Mouse (Mus musculus) activated CD4-positive, CD25-positive, alpha-beta regulatory T cell, adult 4 months (primary cell): ENCODE measurements around the gene Upk2. TPM values are rescaled to one million over a fixed set of nuclear protein-coding genes. Genes with fewer than 3 reads are reported as not detected.

Experiments
- ATAC-seq: one replicate; pipeline ENCODE4 v1.8.0; 2017
- polyA plus RNA-seq, 2 experiments: library from polyadenylated mRNA; unstranded; fragments of 100-300 nt; shearing (Covaris generic); gene quantifications; one replicate each; pipeline ENCODE4 v1.2.1; 2017

Gene Upk2
- polyA plus RNA-seq, 2 experiments from 2014 or later = not detected

DNA sequence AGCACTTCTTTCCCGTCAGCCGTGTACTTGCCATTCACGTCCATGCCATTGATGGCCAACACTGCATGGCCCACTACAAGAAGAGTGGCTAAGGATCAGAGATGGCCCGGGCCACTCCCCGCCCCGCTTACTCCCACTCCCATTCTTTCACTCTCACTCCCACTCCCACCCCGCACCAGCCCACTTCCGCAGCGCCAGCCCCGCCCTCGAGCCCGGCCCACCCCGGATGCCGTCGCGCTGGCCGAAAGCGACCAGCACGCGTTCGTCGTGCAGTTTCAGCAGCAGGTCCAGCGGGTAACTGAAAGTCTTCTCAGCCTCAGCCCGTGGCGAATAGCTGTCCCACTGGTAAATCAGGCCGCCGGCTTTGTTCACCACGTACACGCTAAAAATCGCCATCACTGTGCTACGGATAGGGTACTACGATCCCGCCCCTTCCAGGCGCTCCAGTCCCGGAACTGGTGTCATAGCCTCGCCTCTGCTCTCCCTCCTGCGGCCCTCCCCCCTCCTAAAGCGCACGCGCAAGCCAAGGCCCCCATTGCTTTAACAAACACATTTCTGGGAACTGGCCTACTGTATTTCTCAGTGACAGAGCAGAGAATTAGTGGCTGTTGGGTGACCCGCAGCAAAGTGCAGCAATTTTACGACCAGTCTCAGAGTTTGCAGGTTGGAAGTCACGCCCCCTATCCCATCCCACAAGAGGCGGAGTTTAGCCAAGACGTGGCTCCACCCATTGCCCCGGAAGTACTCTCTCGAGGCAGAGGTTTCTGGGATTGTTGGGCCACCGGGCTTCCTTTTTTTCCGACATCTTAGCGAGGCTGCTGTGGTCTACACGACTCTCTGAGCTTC is 47.6 kb downstream of the Upk2 start, which contains the start of the genes Rps25 and Trappc4:
Gene Rps25 (plus strand): TSS at position 234 of the 846 bp plus-strand sequence.
Gene Trappc4 (minus strand): TSS at position 695 of the 846 bp plus-strand sequence.
- peak; percentile 93 for ATAC-seq

GRCm38 (mm10) chr9:44405011-44405410 is 49.8 kb downstream of the Upk2 start:
- ATAC-seq = no peak

Other genes with a start within 250 kb of the Upk2 start
- gene Cbl, start 220.9 kb downstream of the Upk2 start, polyA plus RNA-seq = 10 to 100 TPM; 22.8 to 25.0 TPM
- gene Ccdc153, start 214.3 kb downstream of the Upk2 start, polyA plus RNA-seq = not detected
- under 1 TPM in 1 of 2 experiments, not detected in 1; 0.30 TPM for gene Pdzd3, start 203.5 kb downstream of the Upk2 start, polyA plus RNA-seq
- 1 to 10 TPM; 2.8 to 6.0 TPM for gene Nlrx1, start 186.4 kb downstream of the Upk2 start, polyA plus RNA-seq
- gene Abcg4, start 166.4 kb downstream of the Upk2 start, polyA plus RNA-seq = not detected
- 10 to 100 TPM; 18.1 to 21.7 TPM for gene Hinfp, start 149.3 kb downstream of the Upk2 start, polyA plus RNA-seq
- 1 to 10 TPM; 4.3 to 5.3 TPM for gene C2cd2l, start 134.7 kb downstream of the Upk2 start, polyA plus RNA-seq
- gene Dpagt1, start 129.0 kb downstream of the Upk2 start, polyA plus RNA-seq = 10 to 100 TPM; 16.5 to 18.0 TPM
- 10 to 100 TPM; 29.0 to 36.5 TPM for gene H2afx, start 120.3 kb downstream of the Upk2 start, polyA plus RNA-seq
- 10 to 100 TPM; 27.6 to 33.4 TPM for gene Hmbs, start 110.7 kb downstream of the Upk2 start, polyA plus RNA-seq
- gene Vps11, start 93.3 kb downstream of the Upk2 start, polyA plus RNA-seq = 10 to 100 TPM; 21.5 to 40.8 TPM
- 10 to 100 TPM; 15.7 to 20.3 TPM for gene Hyou1, start 75.5 kb downstream of the Upk2 start, polyA plus RNA-seq
- 10 to 100 TPM; 14.1 to 17.1 TPM for gene Slc37a4, start 58.1 kb downstream of the Upk2 start, polyA plus RNA-seq
- 1,000 to 10,000 TPM; 3,659 to 4,118 TPM for gene Rps25, start 47.8 kb downstream of the Upk2 start, polyA plus RNA-seq
- 100 to 1,000 TPM; 119 to 162 TPM for gene Trappc4, start 47.4 kb downstream of the Upk2 start, polyA plus RNA-seq
- 10 to 100 TPM; 20.3 to 27.3 TPM for gene Ccdc84, start 36.4 kb downstream of the Upk2 start, polyA plus RNA-seq
- under 1 TPM in 1 of 2 experiments, not detected in 1; 0.45 TPM for gene Foxr1, start 13.8 kb downstream of the Upk2 start, polyA plus RNA-seq
- gene Bcl9l, start 27.8 kb upstream of the Upk2 start, polyA plus RNA-seq = 10 to 100 TPM; 13.2 to 15.2 TPM
- 10 to 100 TPM; 49.2 to 80.2 TPM for gene Cxcr5, start 106.9 kb upstream of the Upk2 start, polyA plus RNA-seq
- gene Ddx6, start 149.9 kb upstream of the Upk2 start, polyA plus RNA-seq = 10 to 100 TPM; 54.3 to 76.5 TPM
- not detected for gene Treh, start 218.3 kb upstream of the Upk2 start, polyA plus RNA-seq